Mouse (Mus musculus) layer of hippocampus, adult 11-12 months (tissue): ENCODE measurements around the gene Acaa1a.
"Not testable (repeated sequence)": the region's sequence is repeated elsewhere in the genome, so short reads cannot be mapped to it uniquely, and the experiment has no call there.

Source experiments
- DNase-seq: peaks from one replicate; pipeline ENCODE4 v3.0.0; 2022; ENCODE audit warnings: low spot score

Gene Acaa1a

DNA sequence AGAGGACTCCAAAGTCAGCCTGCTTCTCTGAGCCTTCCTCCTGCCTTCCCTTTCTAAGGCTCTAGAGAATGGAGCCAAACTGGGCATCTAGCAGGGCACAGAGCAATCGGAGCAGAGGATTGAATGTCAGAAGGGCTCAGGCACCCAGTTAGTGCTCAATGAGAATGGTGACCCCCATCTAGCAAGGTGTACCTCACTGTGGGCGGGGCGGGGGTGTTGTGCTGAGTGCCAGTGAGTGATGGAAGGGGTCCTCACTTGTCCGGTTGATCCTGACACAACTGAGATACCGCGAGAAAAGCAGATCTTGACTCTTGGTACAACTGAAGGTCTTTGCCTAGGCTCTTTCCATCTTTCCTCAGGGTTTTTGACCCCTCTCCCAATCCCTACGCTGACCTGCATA, 370 bp upstream of the Acaa1a start:
- DNase-seq = no peak

DNA sequence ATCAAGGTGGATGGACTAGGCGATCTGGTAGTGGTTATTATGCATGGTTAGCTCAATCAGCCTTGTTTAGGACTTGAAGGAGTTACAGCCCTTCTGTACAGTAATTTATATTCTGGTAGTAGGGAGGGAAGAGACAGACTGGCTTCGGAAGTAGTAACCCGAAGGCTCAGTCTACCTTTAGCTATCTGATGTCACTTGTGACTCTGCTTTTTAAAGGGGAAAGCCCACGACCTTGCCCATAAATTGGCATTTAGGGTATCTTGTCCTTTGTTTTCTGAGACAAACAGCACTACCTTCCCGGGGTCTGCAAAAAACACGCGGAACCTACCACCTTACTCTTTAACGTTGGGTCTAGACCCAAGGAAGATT, 720 bp downstream of the Acaa1a start:
- no peak for DNase-seq

DNA sequence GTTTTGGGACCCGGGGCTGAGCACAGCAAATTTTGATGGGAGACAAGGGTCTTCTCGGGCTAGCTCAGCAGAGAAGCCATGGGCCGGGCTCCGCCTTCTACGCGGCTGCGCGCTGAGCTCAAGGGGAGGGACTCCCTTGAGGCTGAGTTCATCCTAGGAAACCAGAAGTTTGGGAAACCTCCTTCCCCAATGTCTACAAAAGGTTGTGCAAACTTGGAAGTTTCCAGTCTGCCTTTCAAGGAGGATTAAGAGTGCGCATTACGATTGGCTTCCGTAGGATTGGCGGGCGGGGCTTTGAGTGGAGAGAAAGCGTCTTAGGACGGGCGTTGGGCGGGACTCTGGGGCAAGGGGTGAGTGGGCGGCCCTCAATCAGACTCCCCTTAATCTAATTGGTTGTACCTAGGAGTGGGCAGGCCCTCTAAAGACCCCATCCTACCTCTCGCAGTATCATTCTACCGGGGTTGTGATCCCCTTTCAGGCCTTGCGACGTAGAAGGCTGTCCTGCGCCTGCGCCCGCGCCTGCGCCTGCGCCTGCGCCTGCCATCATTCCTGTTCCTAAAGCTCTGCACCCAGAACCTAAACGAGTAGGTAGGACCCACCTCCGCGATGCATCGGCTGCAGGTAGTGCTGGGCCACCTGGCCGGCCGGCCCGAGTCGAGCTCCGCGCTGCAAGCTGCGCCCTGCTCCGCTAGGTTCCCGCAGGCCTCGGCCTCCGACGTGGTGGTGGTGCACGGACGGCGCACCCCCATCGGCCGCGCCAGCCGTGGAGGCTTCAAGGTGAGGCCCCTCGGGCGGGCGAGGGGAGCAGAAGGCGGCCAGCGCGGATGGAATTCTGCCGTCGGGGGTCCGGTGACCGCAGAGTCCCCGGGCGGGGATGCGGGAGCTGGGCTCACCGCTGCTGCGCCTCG, 1.7 kb downstream of the Acaa1a start, which contains the start of gene Myd88:
Gene Myd88, minus strand, starts transcription at position 503 of the 908 bp plus-strand sequence.
- peak; percentile 95 for DNase-seq

DNA sequence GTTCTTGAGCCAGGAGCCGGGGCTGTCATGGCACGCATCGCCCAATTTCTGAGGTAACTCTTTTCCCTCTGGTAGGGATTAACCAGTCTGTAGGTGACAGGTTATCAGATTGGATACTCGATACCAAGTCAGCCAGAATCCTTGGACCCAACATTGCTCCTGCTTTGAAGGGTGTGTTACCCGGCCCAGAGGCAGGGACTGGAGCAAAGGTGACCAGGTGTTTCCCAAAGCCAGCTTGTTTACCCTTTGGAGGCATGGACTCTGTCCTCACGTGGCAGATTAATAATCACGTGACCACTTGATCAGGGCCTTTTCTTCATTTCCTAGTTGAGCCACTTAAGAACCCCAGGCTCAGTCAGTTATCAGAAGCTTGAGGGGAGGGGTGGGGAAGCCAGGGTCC, 3.3 kb downstream of the Acaa1a start:
- DNase-seq = no peak

DNA sequence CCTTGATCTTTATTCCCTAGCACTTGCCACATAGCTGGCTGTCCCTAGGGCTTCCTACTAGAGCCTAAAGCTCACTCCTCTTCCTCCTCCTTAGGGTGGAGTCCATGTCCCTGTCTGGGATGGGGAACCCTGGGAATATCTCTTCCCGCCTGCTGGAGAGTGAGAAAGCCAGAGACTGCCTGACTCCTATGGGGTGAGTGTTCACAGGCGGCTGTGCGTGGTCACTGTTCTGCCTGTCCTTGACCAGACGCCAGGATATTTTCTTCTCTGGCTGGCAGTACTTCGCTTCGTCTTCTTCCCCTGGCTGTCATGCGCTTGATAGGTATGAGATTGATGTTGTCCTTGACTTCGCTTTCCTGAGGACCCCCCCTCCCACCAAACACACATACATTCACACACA, 6.9 kb downstream of the Acaa1a start:
- DNase-seq = no peak

DNA sequence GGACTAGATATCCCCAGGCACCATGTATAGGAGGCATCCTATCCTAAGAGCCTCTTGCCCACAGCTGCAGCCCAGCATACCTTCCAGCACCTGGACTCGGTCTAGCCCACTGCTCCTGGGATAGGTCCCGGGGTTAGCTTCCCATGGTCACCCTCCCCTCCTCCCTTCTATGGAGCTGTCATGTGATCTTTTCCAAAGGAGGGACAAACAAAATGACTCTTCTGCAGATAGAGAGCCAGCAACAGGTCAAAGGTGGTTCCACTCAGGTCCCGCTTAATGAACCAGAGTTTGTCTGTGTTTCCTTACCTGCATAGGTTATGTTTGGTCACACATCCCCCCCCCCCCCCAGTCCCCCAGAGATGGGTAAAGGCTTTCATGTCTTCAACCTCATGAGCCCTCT, 11.1 kb downstream of the Acaa1a start:
- DNase-seq = no peak

DNA sequence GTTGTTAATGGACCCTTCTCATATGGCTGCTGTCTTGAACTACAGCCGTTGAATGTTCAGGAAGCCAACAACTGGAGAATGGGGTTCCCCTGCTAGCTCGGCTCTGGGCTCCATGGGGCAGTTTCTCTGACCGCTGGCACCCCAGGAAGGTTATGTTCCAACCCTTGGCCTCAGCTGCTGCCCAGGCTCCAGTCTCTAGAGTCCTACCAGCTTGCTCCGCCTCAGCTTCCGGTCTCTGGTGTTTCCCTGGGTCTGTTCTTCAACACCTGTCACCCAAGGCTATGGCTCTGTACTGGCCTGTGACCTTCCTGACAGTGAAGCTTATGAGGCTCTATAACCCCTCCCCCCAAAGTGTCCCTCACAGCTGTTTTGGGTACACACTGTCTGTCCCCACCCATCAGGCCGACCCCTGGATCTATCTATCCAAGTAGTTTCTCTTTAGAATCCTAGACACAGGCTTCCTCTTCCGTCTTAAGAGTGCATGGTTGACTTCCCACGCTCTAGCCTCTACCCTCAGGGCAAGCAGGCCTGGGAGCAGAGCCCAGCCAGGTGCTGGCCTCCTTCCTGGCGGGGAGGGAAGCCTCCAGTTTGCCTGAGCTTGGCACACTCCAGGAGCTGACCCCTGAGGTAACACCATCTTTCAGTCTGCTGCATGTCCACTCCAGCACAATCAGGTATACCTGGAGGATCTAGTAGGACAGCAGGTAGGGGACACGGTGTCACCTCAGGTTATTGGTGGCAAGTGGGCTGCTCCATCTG, 11.7 kb downstream of the Acaa1a start:
- DNase-seq = no peak

DNA sequence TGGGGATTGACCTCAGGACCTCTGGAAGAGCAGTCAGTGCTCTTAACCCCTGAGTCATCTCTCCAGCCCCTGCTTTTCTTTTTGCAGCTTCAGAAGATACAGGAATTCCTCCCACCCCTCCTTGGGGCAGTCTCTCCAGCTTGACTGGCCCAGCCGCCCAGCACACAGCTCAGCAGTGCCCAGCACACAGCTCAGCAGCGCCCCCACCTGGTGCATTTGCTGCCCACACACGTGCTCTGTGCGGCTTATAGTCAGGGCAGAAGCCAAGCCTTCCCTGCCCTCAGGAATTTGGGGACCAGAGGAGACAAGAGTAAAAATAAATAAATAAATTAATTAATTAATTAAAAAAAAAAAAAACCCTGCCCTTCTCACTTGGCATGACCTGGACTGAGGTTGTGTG, 12.6 kb downstream of the Acaa1a start:
- DNase-seq = peak; percentile 83

DNA sequence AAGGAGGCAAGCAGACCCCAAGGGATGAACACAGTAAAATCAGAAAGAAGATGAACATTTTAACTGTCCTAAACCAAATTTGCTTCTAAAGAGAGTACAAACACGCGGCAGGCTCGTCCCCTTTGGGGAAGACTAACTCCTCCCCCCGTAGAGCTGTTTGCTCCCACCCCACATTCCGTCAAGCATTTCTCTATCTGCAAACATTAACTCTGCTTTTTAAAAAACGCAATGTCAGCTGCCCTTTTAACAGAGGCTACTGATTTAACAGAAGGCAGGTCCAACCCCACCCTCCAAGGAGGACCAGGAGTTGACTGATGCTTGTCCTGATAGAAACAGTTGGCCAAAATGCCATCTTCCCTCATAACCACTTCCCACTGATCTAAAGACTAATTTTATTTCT, 14.4 kb downstream of the Acaa1a start:
- no peak for DNase-seq

DNA sequence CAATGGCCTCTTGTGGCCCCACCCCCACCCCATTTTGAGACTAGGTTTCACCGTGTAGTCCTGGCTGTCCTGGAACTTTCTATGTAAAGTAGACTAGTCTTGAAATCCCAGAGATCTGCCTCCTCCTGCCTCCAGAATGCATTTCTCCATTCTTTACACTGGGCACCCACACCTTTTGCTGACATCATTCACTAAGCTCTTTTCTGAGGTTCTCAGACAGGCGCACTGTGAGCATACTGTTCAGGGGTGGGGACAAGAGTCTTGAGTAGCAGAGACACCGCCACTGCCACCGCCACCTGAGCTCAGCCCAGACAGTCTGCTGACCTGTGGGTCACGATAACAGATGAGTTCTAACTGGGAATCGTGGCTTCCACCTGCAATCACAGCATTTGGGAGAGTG, 16.5 kb downstream of the Acaa1a start:
- no peak for DNase-seq

DNA sequence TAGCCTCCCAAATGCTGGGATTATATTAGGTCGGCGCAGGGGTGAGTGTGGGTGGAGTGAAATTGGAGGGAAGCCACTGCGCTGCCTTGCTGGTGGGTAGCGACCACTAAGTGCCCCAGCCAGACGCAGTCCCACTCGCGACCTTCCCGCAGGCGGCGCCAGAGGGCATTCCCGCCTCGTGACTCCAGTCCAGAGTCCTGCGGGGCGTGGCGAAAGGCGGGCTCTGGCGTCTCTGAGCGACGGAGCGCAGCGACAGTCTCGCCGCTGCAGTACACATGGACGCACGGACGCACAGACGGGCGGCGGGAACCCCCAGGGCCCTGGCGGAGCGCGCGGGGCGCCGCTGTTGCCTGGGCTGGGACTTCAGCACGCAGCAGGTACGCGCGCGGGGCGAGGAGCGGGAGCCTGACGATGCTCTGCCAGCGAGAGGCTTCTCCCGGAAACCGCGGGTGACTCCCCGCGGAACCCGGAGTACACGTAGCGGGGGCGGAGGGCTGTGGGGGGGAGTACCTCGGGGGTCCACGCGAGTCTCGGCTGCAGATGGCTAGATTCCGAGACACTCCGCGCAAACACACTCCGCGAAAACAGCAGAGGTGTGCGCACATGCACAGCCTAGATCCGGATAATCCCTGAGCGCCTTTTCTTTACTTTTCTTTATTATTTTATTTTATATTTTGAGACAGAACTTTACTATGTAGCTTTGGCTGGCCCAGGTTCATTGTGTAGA, 18.0 kb downstream of the Acaa1a start, which contains the start of gene Xylb:
Gene Xylb, plus strand, starts transcription at position 51 of the 727 bp plus-strand sequence.
- DNase-seq = peak; percentile 91

DNA sequence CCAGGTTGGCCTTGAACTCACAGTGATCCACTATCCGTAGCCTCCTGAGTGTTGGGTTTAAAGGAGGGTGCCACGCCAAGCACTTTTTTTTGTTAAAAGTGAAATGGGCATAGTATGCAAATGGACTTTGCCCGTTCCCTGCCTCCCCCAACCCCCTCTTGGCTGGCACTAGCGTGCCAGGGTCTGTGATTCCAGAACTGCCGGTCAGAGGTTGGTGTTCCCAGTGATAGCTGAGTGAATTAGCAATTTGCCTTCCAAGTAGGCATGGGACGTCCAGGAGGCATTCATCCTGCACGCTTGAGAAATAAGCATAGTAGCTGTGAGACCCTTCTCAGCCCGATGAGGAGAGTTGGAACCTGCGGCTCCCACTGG, 18.6 kb downstream of the Acaa1a start:
- DNase-seq = no peak

DNA sequence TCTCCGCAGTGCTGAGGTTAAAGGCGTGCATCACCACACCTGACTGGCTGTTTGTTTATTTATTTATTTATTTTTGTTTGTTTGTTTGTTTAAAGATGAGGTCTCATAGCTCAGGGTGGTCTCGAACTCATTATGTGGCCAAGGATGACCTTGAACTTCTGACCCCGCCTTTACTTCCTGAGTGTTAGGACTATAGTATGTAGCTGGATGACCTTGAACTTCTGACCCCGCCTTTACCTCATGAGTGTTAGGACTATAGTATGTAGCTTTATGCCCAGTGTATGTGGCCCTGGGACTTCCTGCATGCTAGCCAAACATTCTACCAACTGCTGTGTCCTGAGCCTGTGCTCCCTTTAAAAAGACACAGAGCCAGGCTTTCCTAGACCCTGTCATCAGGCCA, 21.9 kb downstream of the Acaa1a start:
- no peak for DNase-seq

DNA sequence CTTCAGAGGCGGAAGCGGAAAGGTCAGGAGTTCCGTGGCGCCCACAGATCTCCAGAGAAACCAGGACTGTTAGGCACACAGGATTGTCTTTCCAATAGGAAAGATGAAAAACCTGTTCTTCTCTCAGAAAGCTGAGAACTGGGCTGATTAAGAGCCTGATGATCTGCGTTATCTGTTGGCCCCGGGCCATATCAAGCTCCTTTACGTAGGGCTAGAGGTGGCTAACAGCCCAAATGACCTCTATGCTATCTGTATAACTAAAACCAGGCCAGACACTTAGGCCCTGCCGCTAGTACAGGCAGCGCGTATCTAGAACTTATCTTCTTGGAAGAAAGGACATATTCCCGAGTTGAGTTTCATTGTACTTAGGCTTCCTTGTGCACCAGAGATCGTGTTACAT, 23.8 kb downstream of the Acaa1a start:
- DNase-seq = no peak

DNA sequence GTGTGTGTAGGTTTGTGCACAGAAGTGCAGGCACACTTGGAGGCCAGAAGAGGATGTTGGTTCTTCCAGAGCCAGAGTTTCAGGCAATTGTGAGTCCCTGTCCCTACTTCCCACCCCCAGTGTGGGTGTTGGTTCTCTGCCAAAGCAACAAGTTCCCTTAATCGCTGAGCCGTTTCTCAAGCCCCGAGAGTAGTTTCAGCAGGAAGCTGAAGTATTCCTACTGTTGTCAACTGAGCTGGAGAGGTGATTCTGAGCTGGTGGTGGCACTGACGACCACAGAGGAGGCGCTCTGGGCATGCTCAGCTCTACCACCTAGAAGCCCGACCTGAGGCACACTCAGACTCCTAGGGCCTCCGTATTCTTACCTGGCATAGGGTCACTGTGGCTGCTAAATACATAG, 25.8 kb downstream of the Acaa1a start, which contains the start of gene Slc22a14:
Gene Slc22a14, minus strand, starts transcription at position 270 of the 400 bp plus-strand sequence.
- peak; percentile 37 for DNase-seq

DNA sequence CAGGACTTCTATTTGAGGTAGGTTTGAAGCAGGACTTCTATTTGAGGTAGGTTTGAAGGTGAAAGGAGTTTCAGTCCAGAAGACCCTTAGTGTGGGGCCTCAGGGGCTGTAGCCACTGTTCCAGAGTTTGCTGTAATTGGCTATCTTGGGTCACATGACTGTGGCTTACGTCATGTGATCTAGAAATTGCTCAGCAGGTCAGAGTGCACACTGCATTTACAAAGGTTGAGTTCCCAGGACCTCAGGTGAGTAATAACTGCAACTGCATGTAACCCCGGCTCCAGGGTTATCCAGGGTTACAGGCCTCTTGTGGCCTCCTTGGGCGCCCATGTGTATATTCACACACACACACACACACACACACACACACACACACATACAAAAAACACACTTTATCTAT, 28.9 kb downstream of the Acaa1a start:
- DNase-seq = no peak

DNA sequence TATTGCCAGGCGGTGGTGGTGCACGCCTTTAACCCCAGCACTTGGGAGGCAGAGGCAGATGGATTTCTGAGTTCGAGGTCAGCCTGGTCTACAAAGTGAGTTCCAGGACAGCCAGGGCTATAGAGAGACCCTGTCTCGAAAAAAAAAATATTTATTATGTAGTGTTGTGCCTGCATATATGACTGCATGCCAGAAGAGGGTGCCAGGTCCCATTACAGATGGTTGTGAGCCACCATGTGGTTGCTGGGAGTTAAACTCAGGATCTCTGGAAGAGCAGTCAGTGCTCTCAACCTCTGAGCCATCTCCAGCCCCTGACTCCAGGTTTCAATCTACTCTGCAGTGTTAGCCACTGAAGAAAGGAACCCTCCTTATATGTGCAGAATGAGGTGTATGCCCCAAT, 31.3 kb downstream of the Acaa1a start:
- not testable (repeated sequence) for DNase-seq

DNA sequence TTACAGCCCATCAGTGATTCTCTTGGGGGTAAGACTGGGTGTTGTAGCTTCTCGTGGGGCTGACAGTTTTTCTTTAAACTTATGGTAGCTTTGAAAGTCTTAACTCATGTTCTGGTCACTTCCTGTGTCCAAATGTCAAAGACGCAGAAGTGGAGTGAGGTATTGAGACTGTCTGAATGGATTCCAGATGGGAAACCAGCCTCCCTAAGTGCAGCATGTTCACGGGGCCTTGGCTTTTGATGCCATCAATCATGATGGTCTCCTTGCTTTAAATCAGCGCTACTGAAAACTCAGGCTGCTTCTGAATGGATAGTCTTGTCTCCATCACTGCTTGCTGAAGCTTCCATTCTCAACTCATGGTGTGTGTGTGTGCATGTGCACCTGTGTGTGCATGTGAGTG, 31.8 kb downstream of the Acaa1a start:
- DNase-seq = no peak

DNA sequence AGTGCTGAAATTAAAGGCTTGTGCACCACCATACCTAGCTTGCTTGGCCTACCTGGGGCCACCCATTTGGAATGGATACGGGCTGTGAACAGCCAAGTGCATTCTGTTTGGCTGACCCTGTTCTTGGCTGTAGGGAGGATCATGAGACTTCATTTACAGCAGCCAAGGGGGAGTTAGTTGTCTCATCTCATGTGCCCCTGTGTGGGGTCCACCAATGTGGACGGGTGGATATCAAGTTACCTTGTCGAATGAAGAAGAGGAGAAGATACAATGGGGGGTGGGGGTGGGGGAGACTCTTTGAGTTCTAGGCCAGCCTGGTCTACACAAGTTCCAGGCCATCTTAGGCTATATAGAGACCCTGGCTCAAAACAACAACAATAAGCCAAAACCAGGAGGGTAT, 35.5 kb downstream of the Acaa1a start:
- DNase-seq = no peak

DNA sequence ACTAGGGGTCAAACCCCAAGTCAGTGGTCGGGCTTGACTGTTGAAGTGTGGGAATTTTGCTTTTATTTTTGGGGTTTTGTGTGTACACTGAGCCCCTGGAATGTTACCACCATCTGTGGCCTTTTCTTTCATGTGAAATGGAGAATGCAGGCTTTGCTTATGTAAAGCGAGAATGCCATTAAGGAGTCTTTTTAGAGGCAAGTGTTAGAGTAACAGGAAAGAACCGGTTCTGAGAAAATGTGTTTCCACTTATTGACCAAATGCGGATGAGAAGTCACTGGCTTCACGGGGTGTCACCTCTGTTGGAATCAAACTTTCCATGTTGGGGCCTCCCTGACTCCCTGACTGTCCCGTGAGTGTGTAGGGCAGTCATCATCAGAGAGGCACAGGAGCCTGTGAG, 36.1 kb downstream of the Acaa1a start:
- DNase-seq = no peak

DNA sequence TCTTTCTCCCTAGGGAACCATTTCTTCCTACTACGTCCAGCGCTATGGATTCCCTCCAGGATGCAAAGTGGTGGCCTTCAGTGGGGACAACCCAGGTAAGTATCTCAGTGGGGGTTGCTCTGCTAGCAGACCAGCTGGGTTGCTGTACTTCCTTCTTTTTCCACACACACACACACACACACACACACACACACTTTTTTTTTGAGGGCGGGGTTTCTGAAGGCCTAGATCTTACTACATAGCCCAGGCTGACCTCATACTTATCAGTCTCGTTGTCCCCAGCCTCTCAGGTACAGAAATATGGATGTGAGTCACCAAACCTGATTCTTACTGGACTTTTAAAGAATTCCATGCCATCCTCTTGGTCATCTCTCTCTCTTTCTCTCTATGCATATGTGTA, 38.8 kb downstream of the Acaa1a start:
- no peak for DNase-seq

DNA sequence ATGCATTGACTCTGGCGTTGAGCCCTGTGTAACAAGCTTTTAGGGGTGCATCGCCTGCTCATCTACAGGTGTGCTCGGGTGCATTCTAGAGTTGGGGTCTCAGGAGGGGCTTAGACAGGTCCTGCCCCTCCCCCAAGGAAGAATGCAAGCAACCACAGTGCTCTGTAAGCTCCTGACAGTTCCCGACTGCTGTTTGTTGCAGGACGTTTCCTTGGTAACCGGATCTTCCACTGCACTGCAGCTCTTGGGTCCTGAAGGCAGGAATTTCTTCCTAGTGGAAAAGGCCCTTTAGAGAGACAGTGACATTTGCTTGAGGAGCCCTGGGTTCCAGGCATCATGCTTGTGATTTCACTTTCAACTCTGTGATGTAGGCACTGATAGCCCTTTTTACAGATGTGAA, 43.1 kb downstream of the Acaa1a start:
- no peak for DNase-seq

DNA sequence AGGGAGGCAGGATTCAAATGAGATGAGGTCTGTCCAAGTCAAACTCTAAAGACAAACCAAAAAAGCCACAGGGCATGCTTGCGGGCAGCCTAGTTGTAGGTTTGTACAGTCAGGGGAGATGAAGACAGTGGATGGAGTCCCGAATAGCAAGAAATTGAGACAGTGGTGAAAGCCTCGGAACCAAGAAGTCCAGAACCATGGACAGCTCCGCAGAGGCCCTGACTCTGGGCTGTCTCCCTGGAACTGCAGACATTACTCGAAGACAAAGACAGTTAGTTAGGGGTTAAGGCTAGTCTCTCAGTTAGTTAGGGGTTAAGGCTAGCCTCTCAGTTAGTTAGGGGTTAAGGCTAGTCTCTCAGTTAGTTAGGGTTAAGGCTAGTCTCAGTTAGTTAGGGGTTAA, 49.5 kb downstream of the Acaa1a start:
- no peak for DNase-seq
